Mouse (Mus musculus): ENCODE results near the gene Kctd21.

The Kctd21 gene

GRCm38 (mm10) chr7:97348318-97348717 lies 16.2 kb downstream of the Kctd21 start:
- CTCF ChIA-PET, result interaction anchor here (0.8 kb wide), 1 partner anchor 11 kb away, joined by 10 read pairs; no protein-coding TSS in a partner anchor

- CTCF ChIA-PET, result no interaction called here
These were observed 16.7 kb downstream of the Kctd21 start for GRCm38 (mm10) chr7:97348836-97349235.

GRCm38 (mm10) chr7:97349438-97349837 lies 17.3 kb downstream of the Kctd21 start:
- CTCF ChIA-PET, result no interaction called here

- CTCF ChIA-PET, result no interaction called here
These were observed 18.8 kb downstream of the Kctd21 start for GRCm38 (mm10) chr7:97350891-97351290.

- CTCF ChIA-PET, result no interaction called here
These were observed 19.8 kb downstream of the Kctd21 start for GRCm38 (mm10) chr7:97351792-97352513.

GRCm38 (mm10) chr7:97353356-97353755 lies 21.2 kb downstream of the Kctd21 start:
- CTCF ChIA-PET, result interaction anchor here (0.8 kb wide), 1 partner anchor 16 kb away, joined by 3 read pairs; no protein-coding TSS in a partner anchor

GRCm38 (mm10) chr7:97355068-97355841 lies 23.1 kb downstream of the Kctd21 start:
- CTCF ChIA-PET, result interaction anchor here (0.6 to 1.3 kb wide), 2 partner anchors 16 to 98 kb away, joined by 3 to 4 read pairs; partner anchors contain the start of gene Alg8

GRCm38 (mm10) chr7:97356253-97356652 lies 24.1 kb downstream of the Kctd21 start:
- CTCF ChIA-PET, result interaction anchor here (1.3 kb wide), 1 partner anchor 15 kb away, joined by 4 read pairs; the partner anchor contains the start of gene Alg8

- CTCF ChIA-PET, result no interaction called here
These were observed 24.7 kb downstream of the Kctd21 start for GRCm38 (mm10) chr7:97356875-97357276.

GRCm38 (mm10) chr7:97357840-97358239 lies 25.7 kb downstream of the Kctd21 start:
- CTCF ChIA-PET, result no interaction called here

GRCm38 (mm10) chr7:97358347-97358746 lies 26.2 kb downstream of the Kctd21 start:
- CTCF ChIA-PET, result no interaction called here

GRCm38 (mm10) chr7:97360166-97360565 lies 28.0 kb downstream of the Kctd21 start:
- CTCF ChIA-PET, result interaction anchor here (0.6 kb wide), 1 partner anchor 206 kb away, joined by 3 read pairs; no protein-coding TSS in a partner anchor

GRCm38 (mm10) chr7:97360955-97361354 lies 28.8 kb downstream of the Kctd21 start:
- CTCF ChIA-PET, result interaction anchor here (1.4 kb wide), 1 partner anchor 31 kb away, joined by 6 read pairs; no protein-coding TSS in a partner anchor

- CTCF ChIA-PET, result interaction anchor here (1.4 kb wide), 1 partner anchor 30 kb away, joined by 6 read pairs; no protein-coding TSS in a partner anchor
These were observed 29.3 kb downstream of the Kctd21 start for GRCm38 (mm10) chr7:97361467-97361866.

GRCm38 (mm10) chr7:97365887-97366286 lies 33.8 kb downstream of the Kctd21 start:
- CTCF ChIA-PET, result no interaction called here

- CTCF ChIA-PET, result no interaction called here
These were observed 43.0 kb downstream of the Kctd21 start for GRCm38 (mm10) chr7:97375101-97375500.

GRCm38 (mm10) chr7:97375906-97376305 lies 43.8 kb downstream of the Kctd21 start:
- CTCF ChIA-PET, result no interaction called here

GRCm38 (mm10) chr7:97379304-97379703 lies 47.2 kb downstream of the Kctd21 start:
- CTCF ChIA-PET, result no interaction called here

GRCm38 (mm10) chr7:97380500-97381123 lies 48.5 kb downstream of the Kctd21 start:
- CTCF ChIA-PET, result no interaction called here

GRCm38 (mm10) chr7:97382661-97383060 lies 50.5 kb downstream of the Kctd21 start:
- CTCF ChIA-PET, result interaction anchor here (0.6 to 0.9 kb wide), 2 partner anchors 10 to 419 kb away, joined by 3 read pairs; no protein-coding TSS in a partner anchor

- CTCF ChIA-PET, result no interaction called here
These were observed 51.5 kb downstream of the Kctd21 start for GRCm38 (mm10) chr7:97383496-97384132.
